Mouse (Mus musculus) hindbrain, embryonic 15.5 days (tissue): ENCODE measurements around the gene Gtf3c1. TPM values are rescaled to one million over a fixed set of nuclear protein-coding genes. Genes with fewer than 3 reads are reported as not detected.

Experiments used
- ATAC-seq: fragments of 200-750 bp; cut with Nextera tagmentation; 2 replicates; pipeline ENCODE4 v1.8.0; 2017; ENCODE audit warnings: low read depth, moderate number of reproducible peaks, moderate TSS enrichment; ENCODE audit not compliant: low FRiP score
- H3K27ac ChIP-seq: fragments of 300-500 bp; sonication (generic); replicated peaks from 2 replicates; pipeline ENCODE4 v1.5.1; 2015; ENCODE audit warnings: mild to moderate bottlenecking, inconsistent platforms
- H3K27me3 ChIP-seq: fragments of 300-500 bp; sonication (generic); 2 replicates; pipeline ENCODE4 v1.6.1; 2015; ENCODE audit warnings: control low read depth, inconsistent platforms
- H3K36me3 ChIP-seq: fragments of 300-500 bp; sonication (generic); 2 replicates; pipeline ENCODE4 v1.6.1; 2015; ENCODE audit warnings: control low read depth, inconsistent platforms
- H3K4me1 ChIP-seq: fragments of 300-500 bp; sonication (generic); replicated peaks from 2 replicates; pipeline ENCODE4 v1.6.1; 2015; ENCODE audit warnings: control low read depth, inconsistent platforms
- H3K4me2 ChIP-seq: fragments of 300-500 bp; sonication (generic); 2 replicates; pipeline ENCODE4 v1.6.1; 2015; ENCODE audit warnings: moderate library complexity, mild to moderate bottlenecking, inconsistent platforms
- H3K4me3 ChIP-seq: fragments of 300-500 bp; sonication (generic); 2 replicates; pipeline ENCODE4 v1.5.1; 2015; ENCODE audit warnings: mild to moderate bottlenecking, inconsistent platforms
- H3K9ac ChIP-seq: fragments of 300-500 bp; sonication (generic); 2 replicates; pipeline ENCODE4 v1.6.1; 2015; ENCODE audit warnings: inconsistent platforms
- H3K9me3 ChIP-seq: fragments of 300-500 bp; sonication (generic); 2 replicates; pipeline ENCODE4 v1.6.1; 2016; ENCODE audit warnings: control low read depth, inconsistent platforms
- WGBS: fragments of 180-500 bp; shearing (Covaris S2); methylation state at CpG from one replicate; pipeline ENCODE4 v1.1.7; 2015; 5-methylcytosine and 5-hydroxymethylcytosine counted together
- polyA plus RNA-seq: library from polyadenylated mRNA; unstranded; fragments of >200 nt; fragmentation: Nextera tagmentation; extraction: Ambion mirVana; gene quantifications from 2 replicates; pipeline ENCODE4 v1.2.1, GENCODE M21; 2015

Gene Gtf3c1
- polyA plus RNA-seq, 1 experiment from 2014 or later = 29.8 TPM

DNA sequence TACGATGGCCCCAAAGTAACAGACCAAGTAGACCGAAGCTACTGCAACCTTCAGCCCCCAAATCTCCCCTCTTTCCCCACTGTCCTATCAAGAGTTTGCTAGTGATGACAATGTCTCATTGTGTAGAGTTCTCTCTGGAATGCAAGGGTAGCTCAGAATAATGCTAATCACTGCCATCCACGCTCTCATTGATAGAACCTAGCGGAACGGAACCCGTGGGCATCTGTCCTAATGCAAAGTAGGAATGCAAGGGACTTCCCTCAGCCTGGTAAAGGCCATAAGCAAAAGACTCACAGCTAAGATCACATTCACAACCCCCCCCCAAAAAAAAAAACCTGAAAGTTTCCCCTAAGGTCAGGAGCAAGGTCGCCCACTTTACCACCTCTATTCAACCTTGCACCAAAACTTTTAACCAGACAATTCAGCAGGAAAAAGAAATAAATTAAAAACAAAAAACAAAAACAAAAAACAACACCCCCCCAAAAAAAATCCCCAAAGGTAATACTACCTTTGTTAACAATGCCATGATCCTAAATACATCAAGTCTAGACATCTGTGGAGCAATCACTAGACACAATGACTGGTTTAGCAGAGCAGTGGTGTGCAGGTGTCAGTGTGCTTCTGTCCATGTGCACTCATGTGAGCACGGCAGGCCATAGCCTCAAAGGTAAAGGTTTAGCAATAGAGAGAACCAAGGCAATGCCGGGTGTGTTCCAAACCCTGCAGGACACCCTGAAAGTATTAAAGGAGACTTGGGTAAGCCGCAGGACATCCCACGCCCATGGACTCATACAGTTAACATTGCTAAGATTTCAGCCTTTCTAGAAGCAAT lies 109.8 kb downstream of the Gtf3c1 start:
- 85% methylated on average over 11 of the region's 11 CpGs for WGBS

DNA sequence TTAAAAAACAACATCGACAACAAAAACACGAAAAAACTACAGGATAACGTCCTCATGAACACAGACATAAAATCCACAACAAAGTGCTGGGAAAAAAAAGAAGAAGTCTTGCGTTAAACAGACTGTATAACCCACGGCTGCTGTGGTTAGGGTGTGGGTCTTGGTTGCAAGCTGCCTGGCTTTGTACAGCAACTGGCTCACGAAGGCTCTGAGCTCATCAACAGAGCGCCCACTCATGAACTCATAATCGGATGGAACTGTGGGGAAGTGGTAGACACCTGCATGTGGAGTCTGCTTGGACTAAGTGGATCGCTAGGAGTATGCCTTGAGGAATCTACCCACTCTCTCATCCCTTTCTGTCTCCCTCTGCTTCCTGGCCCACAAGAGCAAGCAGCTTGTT lies 110.5 kb downstream of the Gtf3c1 start:
- Histone ChIP-seq H3K4me3 (no peak overlapping the region), H3K4me1 (no peaks in the 10 kb centered on the region), H3K36me3 (no peaks in the 10 kb centered on the region), H3K4me2 (no peak overlapping the region), H3K9me3 (no peaks in the 10 kb centered on the region), H3K27me3 (no peaks in the 10 kb centered on the region), H3K9ac (no peak overlapping the region), H3K27ac (no peak overlapping the region)
- 87% methylated on average over 9 of the region's 9 CpGs for WGBS
- no peak for ATAC-seq

More for the DNA sequence above, 109.8 kb downstream of the Gtf3c1 start:
- no peak for ATAC-seq
- Histone ChIP-seq H3K9me3 (no peaks in the 10 kb centered on the region), H3K27ac (no peak overlapping the region), H3K4me1 (no peaks in the 10 kb centered on the region), H3K36me3 (no peaks in the 10 kb centered on the region), H3K27me3 (no peaks in the 10 kb centered on the region), H3K4me2 (no peak overlapping the region), H3K4me3 (no peak overlapping the region), H3K9ac (no peak overlapping the region)

GRCm38 (mm10) chr7:125596406-125596805 lies 111.2 kb downstream of the Gtf3c1 start:
- Histone ChIP-seq H3K4me1 (no peaks in the 10 kb centered on the region), H3K36me3 (no peaks in the 10 kb centered on the region), H3K4me2 (no peak overlapping the region), H3K9me3 (no peaks in the 10 kb centered on the region), H3K27me3 (no peaks in the 10 kb centered on the region), H3K27ac (no peak overlapping the region), H3K9ac (no peak overlapping the region), H3K4me3 (no peak overlapping the region)
- no peak for ATAC-seq
- 78% methylated on average over 3 of the region's 3 CpGs for WGBS

DNA sequence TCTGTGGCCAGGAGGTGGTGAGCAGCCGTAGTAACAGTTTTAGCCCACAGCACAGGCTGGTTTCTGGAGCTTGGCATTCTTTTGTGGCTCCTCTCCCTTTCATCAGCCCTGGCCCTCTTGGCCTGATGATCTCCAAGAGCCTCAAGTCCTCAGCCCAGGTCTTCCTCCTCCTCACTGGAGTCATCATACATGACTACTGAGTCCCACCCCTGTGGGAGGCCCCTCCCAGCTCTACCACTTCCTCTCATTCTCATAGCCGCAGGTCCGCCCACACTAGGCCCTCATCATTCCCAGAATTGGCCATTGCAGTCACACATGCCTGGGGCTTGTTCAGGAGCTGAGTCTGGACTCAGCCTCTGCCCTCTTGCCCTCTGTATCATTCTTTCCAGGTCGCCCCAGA lies 113.7 kb downstream of the Gtf3c1 start:
- Histone ChIP-seq H3K36me3 (no peaks in the 10 kb centered on the region), H3K9ac (no peak overlapping the region), H3K27ac (no peak overlapping the region), H3K4me3 (no peak overlapping the region), H3K27me3 (no peaks in the 10 kb centered on the region), H3K4me1 (no peaks in the 10 kb centered on the region), H3K4me2 (no peak overlapping the region), H3K9me3 (no peaks in the 10 kb centered on the region)
- no peak for ATAC-seq
- WGBS = 90% methylated on average over 4 of the region's 4 CpGs

Other genes starting within 250 kb of the Gtf3c1 start
- gene Nsmce1, start 216.2 kb downstream of the Gtf3c1 start, polyA plus RNA-seq = 89.2 and 99.4 TPM in 2 replicates
- 4.8 and 5.7 TPM in 2 replicates for gene Il4ra, start 155.7 kb downstream of the Gtf3c1 start, polyA plus RNA-seq
- gene Il21r, start 104.4 kb downstream of the Gtf3c1 start, polyA plus RNA-seq = 0.26 and 0.37 TPM in 2 replicates
- 6.9 and 7.4 TPM in 2 replicates for gene D430042O09Rik, start 108 bp upstream of the Gtf3c1 start, polyA plus RNA-seq